Mouse (Mus musculus): ENCODE data around the gene Iqgap1.

The Iqgap1 gene

GRCm38 (mm10) chr7:80843910-80844640 lies 18.3 kb upstream of the Iqgap1 start:
- no peak for DNase-seq (ENCODE audit: low read depth)

- no peak for DNase-seq (ENCODE audit: low read depth)
Observed at GRCm38 (mm10) chr7:80843176-80843575, 17.4 kb upstream of the Iqgap1 start.

GRCm38 (mm10) chr7:80842132-80842531 lies 16.4 kb upstream of the Iqgap1 start:
- no peak for DNase-seq (ENCODE audit: low read depth)

- DNase-seq (ENCODE audit: low read depth): peak; percentile 76
Observed at GRCm38 (mm10) chr7:80840937-80841336, 15.2 kb upstream of the Iqgap1 start.

- no peak for DNase-seq (ENCODE audit: low read depth)
Observed at GRCm38 (mm10) chr7:80840241-80840640, 14.5 kb upstream of the Iqgap1 start.

GRCm38 (mm10) chr7:80839755-80840154 lies 14.0 kb upstream of the Iqgap1 start:
- no peak for DNase-seq (ENCODE audit: low read depth)

- no peak for DNase-seq (ENCODE audit: low read depth)
Observed at GRCm38 (mm10) chr7:80838247-80838646, 12.5 kb upstream of the Iqgap1 start.

GRCm38 (mm10) chr7:80837736-80838135 lies 12.0 kb upstream of the Iqgap1 start:
- peak; percentile 80 for DNase-seq (ENCODE audit: low read depth)

- DNase-seq (ENCODE audit: low read depth): no peak
Observed at GRCm38 (mm10) chr7:80835984-80836652, 10.3 kb upstream of the Iqgap1 start.

GRCm38 (mm10) chr7:80833651-80834532 lies 8.1 kb upstream of the Iqgap1 start:
- peak; percentile 59 for DNase-seq (ENCODE audit: low read depth)

- peak; percentile 95 for DNase-seq (ENCODE audit: low read depth)
Observed at GRCm38 (mm10) chr7:80832996-80833650, 7.3 kb upstream of the Iqgap1 start.

GRCm38 (mm10) chr7:80832191-80832590 lies 6.4 kb upstream of the Iqgap1 start:
- DNase-seq (ENCODE audit: low read depth): peak; percentile 98

- no peak for DNase-seq (ENCODE audit: low read depth)
Observed at GRCm38 (mm10) chr7:80830193-80830803, 4.5 kb upstream of the Iqgap1 start.

GRCm38 (mm10) chr7:80828146-80828860 lies 2.5 kb upstream of the Iqgap1 start:
- peak; percentile 95 for DNase-seq (ENCODE audit: low read depth)

GRCm38 (mm10) chr7:80823875-80824682 lies 1.7 kb downstream of the Iqgap1 start:
- DNase-seq (ENCODE audit: low read depth): no peak

- DNase-seq (ENCODE audit: low read depth): no peak
Observed at GRCm38 (mm10) chr7:80823267-80823666, 2.5 kb downstream of the Iqgap1 start.

GRCm38 (mm10) chr7:80820838-80821237 lies 4.9 kb downstream of the Iqgap1 start:
- DNase-seq (ENCODE audit: low read depth): no peak

GRCm38 (mm10) chr7:80816641-80817040 lies 9.1 kb downstream of the Iqgap1 start:
- DNase-seq (ENCODE audit: low read depth): no peak

- DNase-seq (ENCODE audit: low read depth): peak; percentile 86
Observed at GRCm38 (mm10) chr7:80813397-80813796, 12.4 kb downstream of the Iqgap1 start.

- DNase-seq (ENCODE audit: low read depth): no peak
Observed at GRCm38 (mm10) chr7:80806331-80806730, 19.4 kb downstream of the Iqgap1 start.
